Mouse (Mus musculus): Measurements from ENCODE around the gene Pcyt2. TPM values are rescaled to one million over a fixed set of nuclear protein-coding genes. Genes with fewer than 3 reads are reported as not detected.

The Pcyt2 gene
- polyA plus RNA-seq, 1 experiment: 117 TPM

- peaks cover 34% of the 10 kb centered on the region for H3K79me2 ChIP-seq (ENCODE audit: control insufficient read depth, insufficient read depth)
- H3K4me3 ChIP-seq: no peak overlapping the region
- TF ChIP-seq POLR2A (IDR thresholded peaks at IDR 0.05; ENCODE audit: insufficient read length, low read depth): no peak
- TF ChIP-seq MYOD1 (IDR thresholded peaks at IDR 0.05; ENCODE audit: control insufficient read depth in 1 of 3, insufficient read length in 2 of 3, low read depth in 2 of 3): no peak
- TF ChIP-seq USF1 (IDR thresholded peaks at IDR 0.05; ENCODE audit: low read depth): no peak
- no peak for TF ChIP-seq REST (IDR thresholded peaks at IDR 0.05; ENCODE audit: insufficient read depth, insufficient read length)
- TF ChIP-seq E2F4 (IDR thresholded peaks at IDR 0.05; ENCODE audit: insufficient read depth): no peak
- no peaks in the 10 kb centered on the region for H3K27me3 ChIP-seq (ENCODE audit: control insufficient read depth, insufficient read depth, insufficient read length)
- peaks cover 23% of the 10 kb centered on the region for H3K36me3 ChIP-seq (ENCODE audit: control insufficient read depth, insufficient read depth)
- no peak overlapping the region for H3K4me2 ChIP-seq (ENCODE audit: low read depth)
- no peak overlapping the region for H3ac ChIP-seq (ENCODE audit: control insufficient read depth, insufficient read length)
Observed at GRCm38 (mm10) chr11:120613976-120614375, 3.8 kb downstream of the Pcyt2 start.

- Histone ChIP-seq H3K79me2 (ENCODE audit: control insufficient read depth, insufficient read depth) (peaks cover 34% of the 10 kb centered on the region), H3K27me3 (ENCODE audit: control insufficient read depth, insufficient read depth, insufficient read length) (no peaks in the 10 kb centered on the region), H3K36me3 (ENCODE audit: control insufficient read depth, insufficient read depth) (peaks cover 21% of the 10 kb centered on the region), H3K4me2 (ENCODE audit: low read depth) (no peak overlapping the region), H3ac (ENCODE audit: control insufficient read depth, insufficient read length) (no peak overlapping the region), H3K4me3 (no peak overlapping the region)
- TF ChIP-seq TCF3 (IDR thresholded peaks at IDR 0.05; ENCODE audit: insufficient read length, low read depth) (no peak), MYOD1 (IDR thresholded peaks at IDR 0.05; ENCODE audit: control insufficient read depth in 1 of 3, insufficient read length in 2 of 3, low read depth in 2 of 3) (no peak), CEBPB (IDR thresholded peaks at IDR 0.05; ENCODE audit: insufficient read depth, poor library complexity, severe bottlenecking) (no peak), POLR2AphosphoS2 (IDR thresholded peaks at IDR 0.05; ENCODE audit: insufficient read length, low read depth) (no peak), USF1 (IDR thresholded peaks at IDR 0.05; ENCODE audit: low read depth) (no peak), E2F4 (IDR thresholded peaks at IDR 0.05; ENCODE audit: insufficient read depth) (no peak), TCF12 (IDR thresholded peaks at IDR 0.05; ENCODE audit: insufficient read depth, poor library complexity, severe bottlenecking) (no peak), REST (IDR thresholded peaks at IDR 0.05; ENCODE audit: insufficient read depth, insufficient read length) (no peak), POLR2A (IDR thresholded peaks at IDR 0.05; ENCODE audit: insufficient read length, low read depth) (no peak), SRF (IDR thresholded peaks at IDR 0.05; ENCODE audit: control insufficient read depth, insufficient read length, low read depth) (no peak), MYOG (IDR thresholded peaks at IDR 0.05; ENCODE audit: control insufficient read depth in 1 of 3, insufficient read depth in 1 of 3, insufficient read length in 2 of 3, low read depth in 2 of 3) (no peak), MAX (IDR thresholded peaks at IDR 0.05; ENCODE audit: low read depth) (no peak)
Observed at GRCm38 (mm10) chr11:120613481-120613972, 4.2 kb downstream of the Pcyt2 start.

GRCm38 (mm10) chr11:120612763-120613162, 5.0 kb downstream of the Pcyt2 start:
- H3K36me3 ChIP-seq (ENCODE audit: control insufficient read depth, insufficient read depth): peaks cover 15% of the 10 kb centered on the region

GRCm38 (mm10) chr11:120610477-120611046, 7.2 kb downstream of the Pcyt2 start:
- Histone ChIP-seq H3K36me3 (ENCODE audit: control insufficient read depth, insufficient read depth) (peaks cover 15% of the 10 kb centered on the region), H3K4me2 (ENCODE audit: low read depth) (no peak overlapping the region), H3K4me3 (no peak overlapping the region), H3K27me3 (ENCODE audit: control insufficient read depth, insufficient read depth, insufficient read length) (no peaks in the 10 kb centered on the region), H3K79me2 (ENCODE audit: control insufficient read depth, insufficient read depth) (peaks cover 13% of the 10 kb centered on the region), H3ac (ENCODE audit: control insufficient read depth, insufficient read length) (no peak overlapping the region)
- TF ChIP-seq MAX (IDR thresholded peaks at IDR 0.05; ENCODE audit: low read depth) (no peak), USF1 (IDR thresholded peaks at IDR 0.05; ENCODE audit: low read depth) (no peak), MYOG (IDR thresholded peaks at IDR 0.05; ENCODE audit: control insufficient read depth in 1 of 3, insufficient read depth in 1 of 3, insufficient read length in 2 of 3, low read depth in 2 of 3) (no peak), POLR2AphosphoS2 (IDR thresholded peaks at IDR 0.05; ENCODE audit: insufficient read length, low read depth) (no peak), CEBPB (IDR thresholded peaks at IDR 0.05; ENCODE audit: insufficient read depth, poor library complexity, severe bottlenecking) (no peak), TCF3 (IDR thresholded peaks at IDR 0.05; ENCODE audit: insufficient read length, low read depth) (no peak), MYOD1 (IDR thresholded peaks at IDR 0.05; ENCODE audit: control insufficient read depth in 1 of 3, insufficient read length in 2 of 3, low read depth in 2 of 3) (no peak), E2F4 (IDR thresholded peaks at IDR 0.05; ENCODE audit: insufficient read depth) (no peak), POLR2A (IDR thresholded peaks at IDR 0.05; ENCODE audit: insufficient read length, low read depth) (no peak), TCF12 (IDR thresholded peaks at IDR 0.05; ENCODE audit: insufficient read depth, poor library complexity, severe bottlenecking) (no peak), SRF (IDR thresholded peaks at IDR 0.05; ENCODE audit: control insufficient read depth, insufficient read length, low read depth) (no peak), REST (IDR thresholded peaks at IDR 0.05; ENCODE audit: insufficient read depth, insufficient read length) (no peak)

More at GRCm38 (mm10) chr11:120612763-120613162, 5.0 kb downstream of the Pcyt2 start:
- H3K27me3 ChIP-seq (ENCODE audit: control insufficient read depth, insufficient read depth, insufficient read length): no peaks in the 10 kb centered on the region
- H3K4me3 ChIP-seq: no peak overlapping the region
- no peak overlapping the region for H3ac ChIP-seq (ENCODE audit: control insufficient read depth, insufficient read length)
- H3K4me2 ChIP-seq (ENCODE audit: low read depth): no peak overlapping the region
- peaks cover 34% of the 10 kb centered on the region for H3K79me2 ChIP-seq (ENCODE audit: control insufficient read depth, insufficient read depth)
- TF ChIP-seq MYOG (IDR thresholded peaks at IDR 0.05; ENCODE audit: control insufficient read depth in 1 of 3, insufficient read depth in 1 of 3, insufficient read length in 2 of 3, low read depth in 2 of 3) (no peak), MAX (IDR thresholded peaks at IDR 0.05; ENCODE audit: low read depth) (no peak), POLR2AphosphoS2 (IDR thresholded peaks at IDR 0.05; ENCODE audit: insufficient read length, low read depth) (peak; percentile 45), TCF3 (IDR thresholded peaks at IDR 0.05; ENCODE audit: insufficient read length, low read depth) (no peak), MYOD1 (IDR thresholded peaks at IDR 0.05; ENCODE audit: control insufficient read depth in 1 of 3, insufficient read length in 2 of 3, low read depth in 2 of 3) (no peak), POLR2A (IDR thresholded peaks at IDR 0.05; ENCODE audit: insufficient read length, low read depth) (peak; percentile 39)

- peaks cover 15% of the 10 kb centered on the region for H3K36me3 ChIP-seq (ENCODE audit: control insufficient read depth, insufficient read depth)
- no peak overlapping the region for H3K4me3 ChIP-seq
- H3K79me2 ChIP-seq (ENCODE audit: control insufficient read depth, insufficient read depth): peaks cover 2% of the 10 kb centered on the region
- H3K27me3 ChIP-seq (ENCODE audit: control insufficient read depth, insufficient read depth, insufficient read length): no peaks in the 10 kb centered on the region
- TF ChIP-seq TCF3 (IDR thresholded peaks at IDR 0.05; ENCODE audit: insufficient read length, low read depth) (no peak), MYOG (IDR thresholded peaks at IDR 0.05; ENCODE audit: control insufficient read depth in 1 of 3, insufficient read depth in 1 of 3, insufficient read length in 2 of 3, low read depth in 2 of 3) (no peak), CEBPB (IDR thresholded peaks at IDR 0.05; ENCODE audit: insufficient read depth, poor library complexity, severe bottlenecking) (no peak), POLR2A (IDR thresholded peaks at IDR 0.05; ENCODE audit: insufficient read length, low read depth) (no peak), USF1 (IDR thresholded peaks at IDR 0.05; ENCODE audit: low read depth) (no peak), SRF (IDR thresholded peaks at IDR 0.05; ENCODE audit: control insufficient read depth, insufficient read length, low read depth) (no peak), TCF12 (IDR thresholded peaks at IDR 0.05; ENCODE audit: insufficient read depth, poor library complexity, severe bottlenecking) (no peak), MAX (IDR thresholded peaks at IDR 0.05; ENCODE audit: low read depth) (no peak), POLR2AphosphoS2 (IDR thresholded peaks at IDR 0.05; ENCODE audit: insufficient read length, low read depth) (no peak)
- H3ac ChIP-seq (ENCODE audit: control insufficient read depth, insufficient read length): no peak overlapping the region
- H3K4me2 ChIP-seq (ENCODE audit: low read depth): no peak overlapping the region
Observed at GRCm38 (mm10) chr11:120609250-120609649, 8.5 kb downstream of the Pcyt2 start.
